Mouse (Mus musculus) myocyte (in vitro differentiated cells): ENCODE measurements around the gene Ttyh3. TPM values are rescaled to one million over a fixed set of nuclear protein-coding genes. Genes with fewer than 3 reads are reported as not detected.

Experiments
- H3K27me3 ChIP-seq: one replicate; pipeline ENCODE4 v1.6.1; 2011; ENCODE audit not compliant: control insufficient read depth, insufficient read depth, insufficient read length
- H3K36me3 ChIP-seq: one replicate; pipeline ENCODE4 v1.6.1; 2011; ENCODE audit not compliant: control insufficient read depth, insufficient read depth
- H3K4me2 ChIP-seq: one replicate; pipeline ENCODE4 v1.6.1; 2011; ENCODE audit warnings: low read depth, control low read depth
- H3K4me3 ChIP-seq: one replicate; pipeline ENCODE4 v1.5.1; 2011; ENCODE audit warnings: mild to moderate bottlenecking, control low read depth, moderate library complexity
- H3K79me2 ChIP-seq: one replicate; pipeline ENCODE4 v1.6.1; 2011; ENCODE audit not compliant: control insufficient read depth, insufficient read depth
- H3ac ChIP-seq: one replicate; pipeline ENCODE4 v1.6.1; 2011; ENCODE audit not compliant: control insufficient read depth, insufficient read length
- CEBPB ChIP-seq: IDR thresholded peaks from 2 replicates; pipeline ENCODE4 v1.6.1; 2011; ENCODE audit warnings: mild to moderate bottlenecking, moderate library complexity; ENCODE audit not compliant: poor library complexity, insufficient read depth, severe bottlenecking
- E2F4 ChIP-seq: IDR thresholded peaks from one replicate; pipeline ENCODE4 v1.6.1; 2011; ENCODE audit warnings: mild to moderate bottlenecking, control low read depth, moderate library complexity; ENCODE audit not compliant: insufficient read depth
- MAX ChIP-seq: IDR thresholded peaks from one replicate; pipeline ENCODE4 v1.6.1; 2011; ENCODE audit warnings: low read depth, mild to moderate bottlenecking, control low read depth
- MYOD1 ChIP-seq, 3 experiments: IDR thresholded peaks; one replicate each; pipeline ENCODE4 v1.6.1; 2011; ENCODE audit warnings: control low read depth in 2 of 3, low read depth in 2 of 3, mild to moderate bottlenecking in 2 of 3, moderate library complexity in 1 of 3; ENCODE audit not compliant: insufficient read length in 2 of 3, control insufficient read depth in 1 of 3
- MYOG ChIP-seq, 3 experiments: IDR thresholded peaks; one replicate each; pipeline ENCODE4 v1.6.1; 2011; ENCODE audit warnings: control low read depth in 2 of 3, low read depth in 2 of 3, mild to moderate bottlenecking in 2 of 3; ENCODE audit not compliant: insufficient read length in 2 of 3, control insufficient read depth in 1 of 3, insufficient read depth in 1 of 3
- POLR2A ChIP-seq: IDR thresholded peaks from one replicate; pipeline ENCODE4 v1.6.1; 2011; ENCODE audit warnings: low read depth, mild to moderate bottlenecking, control low read depth, moderate library complexity; ENCODE audit not compliant: insufficient read length
- POLR2AphosphoS2 ChIP-seq: IDR thresholded peaks from one replicate; pipeline ENCODE4 v1.6.1; 2011; ENCODE audit warnings: low read depth, control low read depth; ENCODE audit not compliant: insufficient read length
- REST ChIP-seq: IDR thresholded peaks from one replicate; pipeline ENCODE4 v1.6.1; 2011; ENCODE audit warnings: mild to moderate bottlenecking, control low read depth, moderate library complexity; ENCODE audit not compliant: insufficient read depth, insufficient read length
- SRF ChIP-seq: IDR thresholded peaks from one replicate; pipeline ENCODE4 v1.6.1; 2011; ENCODE audit warnings: low read depth; ENCODE audit not compliant: control insufficient read depth, insufficient read length
- TCF12 ChIP-seq: IDR thresholded peaks from one replicate; pipeline ENCODE4 v1.6.1; 2011; ENCODE audit warnings: mild to moderate bottlenecking, control low read depth; ENCODE audit not compliant: poor library complexity, insufficient read depth, severe bottlenecking
- TCF3 ChIP-seq: IDR thresholded peaks from one replicate; pipeline ENCODE4 v1.6.1; 2011; ENCODE audit warnings: low read depth, control low read depth; ENCODE audit not compliant: insufficient read length
- USF1 ChIP-seq: IDR thresholded peaks from one replicate; pipeline ENCODE4 v1.6.1; 2011; ENCODE audit warnings: low read depth, mild to moderate bottlenecking, control low read depth, moderate library complexity
- polyA plus RNA-seq: library from polyadenylated mRNA; unstranded; fragments of >200 nt; fragmentation: generic; extraction: Trizol; gene quantifications from one replicate; pipeline ENCODE4 v1.2.1, GENCODE M21; 2012; ENCODE audit warnings: missing spikeins

Gene Ttyh3
- 23.8 TPM for polyA plus RNA-seq

DNA sequence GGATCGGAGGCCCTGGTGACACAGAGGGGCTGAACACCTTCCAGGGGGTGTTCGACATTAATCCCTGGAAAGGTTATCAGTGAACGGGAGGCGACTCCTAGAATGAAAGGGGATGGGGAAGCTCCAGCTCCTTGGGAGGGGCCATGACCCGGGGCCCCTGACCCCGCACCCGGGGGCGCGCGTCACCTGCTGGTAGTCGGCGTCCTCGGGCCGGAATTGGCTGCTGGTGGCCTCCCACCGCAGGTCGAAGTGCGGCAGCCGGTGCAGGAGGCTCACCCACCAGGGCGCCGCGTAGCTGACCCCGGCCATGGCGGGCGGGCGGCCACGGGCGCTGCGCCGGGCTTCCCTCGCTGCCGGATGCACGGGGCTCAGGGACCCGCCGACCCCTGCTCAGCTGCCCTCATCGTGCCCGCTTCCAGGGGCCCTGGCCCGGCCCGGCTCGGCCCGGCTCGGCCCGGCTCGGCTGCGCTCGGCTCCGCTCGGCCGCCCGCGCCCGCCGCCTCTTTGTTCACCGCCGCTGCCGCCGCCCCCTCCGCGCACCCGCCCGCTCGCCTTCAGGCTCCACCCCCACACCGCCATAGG is at the start of gene Ttyh3:
TSS of gene Ttyh3 (minus strand) at position 513 of the 582 bp plus-strand sequence.
- Histone ChIP-seq H3K79me2 (peaks cover 17% of the 10 kb centered on the region), H3K4me2 (peak within 1 kb of the TSS; percentile 98), H3K4me3 (peak within 1 kb of the TSS; percentile 47), H3K27me3 (no peaks in the 10 kb centered on the region), H3ac (peak within 1 kb of the TSS; percentile 88), H3K36me3 (no peaks in the 10 kb centered on the region)
- TF ChIP-seq POLR2AphosphoS2 (peak; percentile 11), E2F4 (no peak), CEBPB (no peak), POLR2A (peak; percentile 61), TCF3 (no peak), MAX (no peak)

DNA sequence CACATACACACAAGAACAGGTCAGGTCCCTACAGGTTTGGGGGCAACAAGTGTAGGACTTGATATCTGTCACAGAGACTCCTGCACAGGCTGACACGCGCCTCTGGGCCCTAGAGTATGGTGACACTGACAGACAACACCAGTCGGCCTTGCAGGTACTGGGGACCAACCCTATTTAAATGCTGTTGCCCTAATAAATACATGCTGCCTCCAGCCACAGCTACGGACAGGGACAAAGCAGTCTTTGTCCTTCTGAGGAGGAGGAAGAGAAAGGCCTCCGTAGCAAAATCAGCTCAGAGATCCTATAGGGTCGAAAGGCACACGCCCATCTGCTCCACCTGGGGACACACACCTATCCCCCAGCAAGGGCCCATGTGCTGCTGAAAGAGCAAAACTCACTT is 47.2 kb upstream of the Ttyh3 start:
- TF ChIP-seq TCF3 (no peak), REST (no peak), SRF (no peak), E2F4 (no peak)
- H3ac ChIP-seq, result no peak overlapping the region
- H3K27me3 ChIP-seq, result no peaks in the 10 kb centered on the region
- no peaks in the 10 kb centered on the region for H3K79me2 ChIP-seq
- peaks cover 4% of the 10 kb centered on the region for H3K36me3 ChIP-seq
- no peak overlapping the region for H3K4me3 ChIP-seq
- H3K4me2 ChIP-seq, result no peak overlapping the region

- peaks cover 10% of the 10 kb centered on the region for H3K36me3 ChIP-seq
- no peak overlapping the region for H3K4me2 ChIP-seq
- H3ac ChIP-seq, result no peak overlapping the region
- H3K79me2 ChIP-seq, result no peaks in the 10 kb centered on the region
- no peak for TF ChIP-seq SRF
- no peak for TF ChIP-seq USF1
- TF ChIP-seq MYOG (IDR thresholded peaks at IDR 0.05; ENCODE audit: control insufficient read depth in 1 of 3, insufficient read depth in 1 of 3, insufficient read length in 2 of 3, low read depth in 2 of 3), result no peak
- TF ChIP-seq POLR2A, result no peak
- TF ChIP-seq TCF12, result no peak
- TF ChIP-seq MYOD1 (IDR thresholded peaks at IDR 0.05; ENCODE audit: control insufficient read depth in 1 of 3, insufficient read length in 2 of 3, low read depth in 2 of 3), result no peak
- TF ChIP-seq REST, result no peak
- no peak for TF ChIP-seq E2F4
- TF ChIP-seq MAX, result no peak
- no peak overlapping the region for H3K4me3 ChIP-seq
- no peaks in the 10 kb centered on the region for H3K27me3 ChIP-seq
Observed at GRCm38 (mm10) chr5:140688434-140688833, 39.6 kb upstream of the Ttyh3 start.

- no peaks in the 10 kb centered on the region for H3K27me3 ChIP-seq
- no peaks in the 10 kb centered on the region for H3K79me2 ChIP-seq
- H3ac ChIP-seq, result no peak overlapping the region
- no peak overlapping the region for H3K4me3 ChIP-seq
- H3K4me2 ChIP-seq, result no peak overlapping the region
- H3K36me3 ChIP-seq, result peaks cover 6% of the 10 kb centered on the region
- no peak for TF ChIP-seq MYOD1 (IDR thresholded peaks at IDR 0.05; ENCODE audit: control insufficient read depth in 1 of 3, insufficient read length in 2 of 3, low read depth in 2 of 3)
- TF ChIP-seq E2F4, result no peak
- TF ChIP-seq USF1, result no peak
- no peak for TF ChIP-seq POLR2A
- no peak for TF ChIP-seq REST
- no peak for TF ChIP-seq CEBPB
- no peak for TF ChIP-seq SRF
- TF ChIP-seq TCF3, result no peak
Observed at GRCm38 (mm10) chr5:140684343-140685148, 35.7 kb upstream of the Ttyh3 start.

GRCm38 (mm10) chr5:140682113-140682512 is 33.3 kb upstream of the Ttyh3 start:
- Histone ChIP-seq H3K27me3 (no peaks in the 10 kb centered on the region), H3K79me2 (no peaks in the 10 kb centered on the region), H3ac (no peak overlapping the region), H3K36me3 (no peaks in the 10 kb centered on the region), H3K4me2 (no peak overlapping the region), H3K4me3 (no peak overlapping the region)
- no peak for TF ChIP-seq TCF3
- TF ChIP-seq REST, result no peak
- TF ChIP-seq TCF12, result no peak
- no peak for TF ChIP-seq MAX
- TF ChIP-seq USF1, result no peak
- TF ChIP-seq E2F4, result no peak
- no peak for TF ChIP-seq POLR2AphosphoS2
- no peak for TF ChIP-seq MYOD1 (IDR thresholded peaks at IDR 0.05; ENCODE audit: control insufficient read depth in 1 of 3, insufficient read length in 2 of 3, low read depth in 2 of 3)
- TF ChIP-seq SRF, result no peak
- TF ChIP-seq MYOG (IDR thresholded peaks at IDR 0.05; ENCODE audit: control insufficient read depth in 1 of 3, insufficient read depth in 1 of 3, insufficient read length in 2 of 3, low read depth in 2 of 3), result no peak
- no peak for TF ChIP-seq POLR2A
